Mouse (Mus musculus): Measurements from ENCODE around the gene Atrn.

The Atrn gene

DNA sequence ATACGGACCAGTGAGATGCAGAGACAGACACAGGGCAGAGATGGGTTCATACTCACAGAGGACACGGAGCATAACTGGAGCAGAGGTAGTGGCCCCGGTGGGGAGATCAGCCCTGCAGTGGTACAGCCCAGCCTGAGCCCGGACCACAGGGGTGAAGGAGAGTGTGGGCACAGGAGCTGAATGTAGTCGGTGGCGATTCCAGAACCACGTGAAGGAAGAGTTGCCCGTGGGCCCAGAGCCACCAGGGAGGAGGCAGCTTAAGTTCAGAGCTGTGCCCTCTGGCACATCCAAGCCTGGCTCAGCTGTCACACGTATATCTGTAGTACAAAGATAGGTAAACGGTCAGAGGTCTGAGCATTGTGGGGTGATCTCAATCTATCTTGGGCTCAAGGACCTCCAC, 166.2 kb downstream of the Atrn start:
- DNase-seq (ENCODE audit: low read depth) = no peak

All from induced T-regulatory cell, adult 2 months (primary cell).